Mouse (Mus musculus): Measurements from ENCODE around the gene Myh10.

Gene Myh10

GRCm38 (mm10) chr11:68691321-68692009 is at the start of gene Myh10:
Myh10 (plus strand) TSS chr11:68691559.
- peak; percentile 100 for DNase-seq (ENCODE audit: low spot score)

DNA sequence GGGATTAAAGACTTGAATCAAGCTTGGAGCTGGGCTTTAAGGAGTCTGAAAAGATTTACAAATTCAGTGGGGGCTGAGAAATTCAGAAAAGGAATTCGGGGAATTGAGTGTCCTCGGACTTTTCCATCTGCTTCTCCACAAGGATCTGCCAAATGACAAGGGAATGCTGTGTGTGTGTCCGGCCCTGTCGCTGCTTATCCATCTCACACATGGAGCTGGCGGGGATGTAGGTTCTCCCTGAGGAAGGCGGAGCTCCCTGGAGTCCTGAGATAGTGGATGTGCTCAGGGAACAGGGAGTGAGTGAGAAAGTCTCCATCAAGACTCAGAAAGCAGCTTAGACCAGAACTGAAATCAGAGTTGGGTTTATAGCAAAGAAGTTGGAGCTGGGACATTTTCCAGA is 46.6 kb upstream of the Myh10 start:
- DNase-seq (ENCODE audit: low spot score), result no peak

- DNase-seq (ENCODE audit: low spot score), result no peak
Measured at GRCm38 (mm10) chr11:68647808-68648207, 43.6 kb upstream of the Myh10 start.

DNA sequence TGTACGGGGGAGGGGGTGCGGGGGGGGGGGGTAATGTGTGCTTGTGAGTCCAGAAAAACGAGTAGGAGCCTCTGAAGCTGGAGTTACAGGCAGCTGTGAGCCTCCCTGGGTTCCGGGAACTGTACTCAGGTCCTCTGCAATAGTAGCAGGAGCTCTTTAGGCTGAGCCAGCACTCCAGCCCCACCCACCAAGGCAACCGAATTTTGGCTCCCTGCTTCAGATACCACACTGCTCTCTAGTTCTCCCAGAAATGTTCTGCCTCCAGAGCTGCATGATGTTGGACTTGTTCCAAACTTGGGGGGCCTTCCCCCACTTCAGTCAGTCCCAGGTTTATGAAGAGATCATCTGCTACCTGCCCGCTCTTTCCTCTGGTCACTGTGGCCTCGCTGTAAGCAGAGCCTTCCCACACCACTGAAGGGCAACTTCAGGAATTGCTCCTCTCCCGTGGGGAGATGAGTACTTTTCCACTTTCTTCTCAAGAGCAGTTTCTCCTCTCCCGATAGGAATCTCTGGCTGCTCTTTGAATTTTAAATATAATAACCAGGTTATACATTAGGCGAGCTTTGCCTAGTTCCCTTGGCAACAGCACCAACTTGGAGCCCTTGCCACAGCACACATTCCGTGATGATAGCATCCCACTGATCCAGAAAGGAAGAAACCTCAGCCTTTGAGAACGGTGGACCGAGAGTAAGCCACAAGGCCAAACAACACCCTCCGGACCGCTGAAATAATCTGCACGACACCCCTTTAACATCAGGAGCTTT is 42.8 kb upstream of the Myh10 start:
- no peak for DNase-seq (ENCODE audit: low spot score)

DNA sequence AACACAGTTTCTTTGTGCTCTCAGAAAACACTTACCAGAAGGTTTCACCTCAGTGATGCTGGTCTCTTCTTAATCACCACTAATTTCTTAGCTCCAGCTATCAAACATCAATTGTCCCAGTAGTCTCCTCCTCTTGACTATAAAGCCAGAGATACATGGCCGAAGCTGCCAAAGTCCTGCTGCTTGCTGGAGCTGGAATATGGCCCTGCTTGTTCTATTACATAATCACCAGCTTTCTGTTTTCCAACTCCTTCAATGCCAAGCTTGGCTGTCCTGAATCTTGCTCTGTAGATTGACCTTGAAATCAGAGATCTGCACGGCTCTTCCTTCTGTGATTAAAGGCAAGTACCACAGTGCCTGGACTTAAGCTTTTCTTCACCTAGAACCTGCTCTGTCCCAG is 39.8 kb upstream of the Myh10 start:
- no peak for DNase-seq (ENCODE audit: low spot score)

- DNase-seq (ENCODE audit: low spot score), result no peak
Measured at GRCm38 (mm10) chr11:68655524-68655923, 35.8 kb upstream of the Myh10 start.

- DNase-seq (ENCODE audit: low spot score), result no peak
Measured at GRCm38 (mm10) chr11:68656887-68657685, 34.3 kb upstream of the Myh10 start.

GRCm38 (mm10) chr11:68657811-68658210 is 33.5 kb upstream of the Myh10 start:
- DNase-seq (ENCODE audit: low spot score), result no peak

GRCm38 (mm10) chr11:68665331-68665730 is 26.0 kb upstream of the Myh10 start:
- no peak for DNase-seq (ENCODE audit: low spot score)

GRCm38 (mm10) chr11:68666210-68666609 is 25.1 kb upstream of the Myh10 start:
- no peak for DNase-seq (ENCODE audit: low spot score)

DNA sequence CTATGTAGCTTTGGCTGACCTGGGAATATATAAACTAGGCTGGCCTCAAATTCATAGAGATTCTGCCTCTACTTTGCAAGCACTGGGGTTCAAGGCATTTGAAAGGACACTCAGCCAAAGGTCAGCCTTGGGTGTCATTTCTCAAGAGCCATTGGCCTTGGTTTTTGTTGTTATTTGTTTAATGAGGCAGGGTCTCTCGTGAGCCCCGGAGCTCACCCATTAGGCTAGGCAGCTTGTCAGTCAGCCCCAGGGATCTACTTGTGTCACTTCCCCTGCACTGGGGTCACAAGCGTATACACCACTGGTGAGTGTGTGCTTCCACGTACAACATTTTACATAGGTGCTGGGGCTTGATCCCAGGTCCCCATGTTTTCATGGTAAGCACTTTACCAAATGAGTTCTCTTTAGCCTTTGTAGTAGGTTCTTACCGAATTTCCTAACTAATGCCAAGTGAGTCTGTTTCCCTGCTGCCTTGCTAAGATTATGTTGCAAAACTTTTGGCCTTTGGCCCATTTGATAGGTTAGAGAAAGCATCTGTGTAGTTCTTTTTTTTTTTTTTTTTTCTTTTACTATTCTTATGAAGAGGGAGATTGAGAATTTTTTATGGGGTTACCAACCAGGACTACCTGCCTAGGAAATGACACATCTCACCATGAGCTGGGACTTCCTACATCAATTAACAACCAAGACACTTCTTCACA is 18.9 kb upstream of the Myh10 start:
- DNase-seq (ENCODE audit: low spot score), result no peak

GRCm38 (mm10) chr11:68674071-68674470 is 17.3 kb upstream of the Myh10 start:
- DNase-seq (ENCODE audit: low spot score), result no peak

GRCm38 (mm10) chr11:68674643-68675042 is 16.7 kb upstream of the Myh10 start:
- no peak for DNase-seq (ENCODE audit: low spot score)

- peak; percentile 12 for DNase-seq (ENCODE audit: low spot score)
Measured at GRCm38 (mm10) chr11:68675274-68675673, 16.1 kb upstream of the Myh10 start.

DNA sequence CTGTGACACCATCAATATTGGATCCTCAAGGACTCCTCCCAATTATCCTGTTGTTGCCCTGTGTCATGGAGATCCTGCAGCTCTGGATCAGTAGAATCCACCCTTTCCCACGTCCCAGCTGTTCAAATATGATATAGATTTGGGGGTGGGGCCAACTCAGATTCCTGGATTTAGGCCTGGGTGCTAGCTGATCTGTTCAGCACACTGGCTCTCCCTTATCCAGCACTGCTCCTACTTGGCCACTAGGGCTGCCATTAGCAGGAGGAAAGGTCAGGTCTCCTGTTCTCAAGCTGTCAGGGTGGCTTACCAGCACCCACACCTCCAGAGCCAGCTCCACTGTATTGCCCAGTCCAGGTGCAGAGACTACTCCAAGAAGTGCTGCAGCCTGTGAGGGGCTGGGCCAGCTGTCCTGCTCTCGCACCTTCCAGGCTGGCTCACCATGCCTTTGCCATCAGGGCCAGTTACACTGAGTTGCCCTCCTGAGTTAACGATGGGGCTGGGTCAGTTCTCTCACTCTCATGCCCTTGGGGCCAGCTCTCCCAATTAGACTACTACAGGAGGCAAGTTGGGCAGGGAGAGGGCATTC is 10.0 kb upstream of the Myh10 start:
- DNase-seq (ENCODE audit: low spot score), result no peak

GRCm38 (mm10) chr11:68682136-68682806 is 9.1 kb upstream of the Myh10 start:
- no peak for DNase-seq (ENCODE audit: low spot score)

DNA sequence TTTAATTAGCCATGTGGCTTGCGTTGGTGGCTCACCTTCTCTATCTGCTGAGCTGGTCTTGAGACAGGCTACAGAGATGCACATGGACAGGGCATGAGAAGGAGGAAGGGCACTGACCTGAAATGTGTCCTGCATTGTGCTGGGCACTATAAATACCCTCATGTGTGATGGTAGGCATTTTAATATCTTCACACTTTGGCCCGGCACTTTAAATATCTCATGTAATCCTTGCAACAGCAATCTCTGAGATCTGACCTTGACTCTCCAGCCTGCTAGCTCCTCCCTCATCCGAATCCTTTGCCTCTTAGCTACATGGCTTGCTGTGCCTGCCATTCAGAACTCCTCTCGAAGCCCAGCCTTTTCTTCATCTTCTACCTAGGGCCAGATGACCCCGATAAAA is 5.4 kb upstream of the Myh10 start:
- DNase-seq (ENCODE audit: low spot score), result no peak

DNA sequence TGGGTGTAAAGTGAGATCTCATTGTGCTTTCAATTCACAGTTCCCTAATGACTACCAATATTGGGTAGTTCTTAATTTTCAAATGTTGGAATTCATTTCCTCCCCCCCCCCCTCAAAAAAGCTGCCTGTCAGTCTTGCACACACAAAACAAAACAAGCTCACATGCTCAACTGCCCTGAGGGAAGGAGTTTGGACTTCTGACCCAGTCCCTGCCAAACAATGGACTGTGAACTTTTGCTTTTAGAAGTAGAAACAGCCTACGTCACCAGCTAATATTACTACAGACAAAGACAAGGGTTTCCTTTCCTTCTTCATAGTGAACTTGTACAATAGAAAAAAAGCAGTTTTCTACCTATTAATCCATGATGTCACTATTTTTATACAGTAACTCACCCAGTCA is 2.1 kb upstream of the Myh10 start:
- no peak for DNase-seq (ENCODE audit: low spot score)

DNA sequence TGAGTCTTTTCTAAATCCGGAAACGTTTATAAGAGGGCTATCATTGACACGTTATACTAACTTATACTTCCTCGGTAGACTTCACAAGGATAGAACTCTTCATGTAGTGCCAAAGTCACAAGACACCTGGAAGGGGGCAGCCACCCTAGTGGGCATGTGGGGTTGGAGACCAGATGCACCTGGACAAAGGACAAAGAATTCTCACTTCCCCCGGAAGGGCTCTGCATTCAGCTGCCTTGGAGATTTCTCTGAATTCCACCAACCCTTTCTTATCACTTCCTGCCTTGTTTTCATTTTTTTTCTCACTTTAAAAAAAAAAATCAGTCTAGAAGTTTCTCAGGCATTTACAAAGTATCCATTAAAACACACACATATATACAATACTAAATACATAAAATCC is 894 bp upstream of the Myh10 start:
- DNase-seq (ENCODE audit: low spot score), result no peak

DNA sequence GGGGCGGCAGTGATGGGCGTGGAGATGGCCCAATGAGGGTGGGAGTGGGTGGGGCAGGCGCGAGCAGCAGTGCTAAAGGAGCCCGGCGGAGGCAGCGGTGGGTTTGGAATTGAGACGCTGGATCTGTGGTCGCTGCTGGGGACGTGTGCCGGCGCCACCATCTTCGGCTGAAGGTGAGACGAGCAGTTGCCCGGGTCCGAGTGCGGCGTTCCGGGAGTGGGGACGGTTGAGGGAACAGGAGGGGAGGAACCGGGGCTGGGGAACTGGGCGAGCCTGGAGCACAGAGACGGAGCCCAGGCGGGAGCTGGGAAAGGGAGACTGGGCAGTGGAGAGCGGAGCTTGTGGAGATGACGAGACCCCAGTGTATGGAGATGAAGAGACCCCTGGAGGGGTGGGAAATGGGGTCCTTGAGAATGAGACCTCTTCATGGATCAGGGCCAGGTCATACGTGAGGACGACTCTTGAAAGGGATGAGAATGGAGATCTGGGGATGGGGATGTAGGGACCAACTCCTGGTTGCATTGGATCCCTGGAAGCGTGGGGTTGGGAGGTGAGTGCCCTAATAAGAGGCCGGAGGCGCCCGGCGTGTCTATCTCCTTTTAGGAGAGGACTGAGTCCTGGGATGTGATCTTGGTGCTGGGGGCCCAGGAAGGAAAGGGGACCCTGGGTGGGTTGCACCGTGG is 792 bp downstream of the Myh10 start:
- peak; percentile 42 for DNase-seq (ENCODE audit: low spot score)

Measured in MN1 (cell line).